Mouse (Mus musculus): ENCODE data around the gene Trip4. TPM values are rescaled to one million over a fixed set of nuclear protein-coding genes. Genes with fewer than 3 reads are reported as not detected.

Trip4 gene
- polyA plus RNA-seq, 1 experiment, result 37.4 TPM

DNA sequence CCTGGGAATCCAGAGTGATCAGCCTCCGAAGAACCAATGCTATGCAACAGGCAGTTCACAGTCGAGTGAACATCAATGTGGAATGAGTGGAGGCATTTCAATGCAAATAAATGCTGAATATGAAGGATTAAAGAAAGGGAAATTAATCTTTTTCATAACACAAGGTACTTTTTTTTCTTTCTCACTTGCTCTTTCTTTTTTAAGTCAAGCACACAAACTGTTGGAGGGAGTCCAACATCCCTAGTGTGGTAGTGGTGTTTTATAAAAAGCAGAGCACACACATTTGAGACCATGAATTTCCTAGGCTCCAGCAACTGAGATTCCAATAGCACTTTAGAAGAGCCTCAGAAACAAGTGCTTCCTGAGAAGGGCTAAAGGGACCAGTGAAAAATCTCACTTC is 76.6 kb downstream of the Trip4 start:
- H3K36me3 ChIP-seq (ENCODE audit: control insufficient read depth, insufficient read depth, low read length, poor library complexity, severe bottlenecking), result no peaks in the 10 kb centered on the region
- H3K4me1 ChIP-seq (ENCODE audit: control insufficient read depth, insufficient read depth, low read length), result peaks cover 3% of the 10 kb centered on the region
- no peak overlapping the region for H3K9ac ChIP-seq (ENCODE audit: low read depth, poor library complexity, severe bottlenecking)
- H3K27me3 ChIP-seq (ENCODE audit: control insufficient read depth, insufficient read depth, low read length, poor library complexity, severe bottlenecking), result no peaks in the 10 kb centered on the region
- no peak overlapping the region for H3K4me3 ChIP-seq (ENCODE audit: low read depth, low read length)
- no peak for TF ChIP-seq CTCF (IDR thresholded peaks at IDR 0.05; ENCODE audit: low read depth, low read length)
- TF ChIP-seq POLR2A (IDR thresholded peaks at IDR 0.05; ENCODE audit: insufficient read depth, low read length), result no peak
- no peak for TF ChIP-seq EP300 (IDR thresholded peaks at IDR 0.05; ENCODE audit: insufficient read depth, low read depth, low read length)
- H3K9me3 ChIP-seq (replicated peaks; ENCODE audit: control insufficient read depth, insufficient read depth, low read length, poor library complexity, severe bottlenecking), result no peaks in the 10 kb centered on the region
- H3K27ac ChIP-seq (ENCODE audit: insufficient read depth, low read length), result no peak overlapping the region

DNA sequence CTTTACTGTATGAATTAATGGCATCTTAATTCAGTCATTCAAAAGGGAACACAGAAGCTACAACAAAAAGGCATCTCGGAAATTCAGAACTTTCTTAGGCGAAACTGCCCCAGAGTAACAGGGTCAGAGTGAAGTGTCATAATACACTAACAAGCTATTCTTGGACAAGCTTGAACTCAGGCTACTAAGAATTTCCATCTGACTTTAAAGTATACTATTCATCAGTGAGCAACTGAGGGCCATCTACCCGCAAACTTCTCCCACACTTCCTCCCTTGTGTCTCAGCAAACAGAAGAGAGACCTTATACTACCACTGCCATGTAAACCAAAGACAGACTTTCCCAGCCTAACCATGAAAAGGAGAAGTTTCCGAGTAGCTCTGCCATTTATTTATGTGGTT is 77.4 kb downstream of the Trip4 start:
- Histone ChIP-seq H3K27me3 (ENCODE audit: control insufficient read depth, insufficient read depth, low read length, poor library complexity, severe bottlenecking) (no peaks in the 10 kb centered on the region), H3K4me3 (ENCODE audit: low read depth, low read length) (no peak overlapping the region), H3K9ac (ENCODE audit: low read depth, poor library complexity, severe bottlenecking) (no peak overlapping the region), H3K9me3 (replicated peaks; ENCODE audit: control insufficient read depth, insufficient read depth, low read length, poor library complexity, severe bottlenecking) (no peaks in the 10 kb centered on the region), H3K36me3 (ENCODE audit: control insufficient read depth, insufficient read depth, low read length, poor library complexity, severe bottlenecking) (no peaks in the 10 kb centered on the region), H3K27ac (ENCODE audit: insufficient read depth, low read length) (no peak overlapping the region), H3K4me1 (ENCODE audit: control insufficient read depth, insufficient read depth, low read length) (peaks cover 3% of the 10 kb centered on the region)
- TF ChIP-seq EP300 (IDR thresholded peaks at IDR 0.05; ENCODE audit: insufficient read depth, low read depth, low read length) (no peak), POLR2A (IDR thresholded peaks at IDR 0.05; ENCODE audit: insufficient read depth, low read length) (no peak), CTCF (IDR thresholded peaks at IDR 0.05; ENCODE audit: low read depth, low read length) (no peak)

DNA sequence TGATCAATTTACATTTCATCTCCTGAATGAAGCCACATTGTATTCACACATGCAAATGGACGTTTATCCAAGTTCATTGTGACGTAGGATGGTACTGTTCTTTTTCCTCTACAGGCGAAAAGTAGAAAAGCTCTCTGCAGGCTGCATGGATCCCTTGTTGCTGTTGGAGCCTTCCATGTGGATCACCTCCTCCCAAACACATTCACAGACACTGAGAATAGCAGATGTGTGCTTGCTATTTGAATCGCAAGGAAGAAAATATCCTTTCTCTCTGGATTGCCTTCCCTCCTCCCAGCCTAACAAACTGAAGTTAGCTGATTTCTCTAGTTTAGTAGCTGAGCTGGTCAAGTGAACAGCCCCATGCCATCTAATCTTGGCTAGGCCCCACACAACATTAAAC is 78.3 kb downstream of the Trip4 start:
- H3K36me3 ChIP-seq (ENCODE audit: control insufficient read depth, insufficient read depth, low read length, poor library complexity, severe bottlenecking), result no peaks in the 10 kb centered on the region
- H3K4me1 ChIP-seq (ENCODE audit: control insufficient read depth, insufficient read depth, low read length), result peaks cover 3% of the 10 kb centered on the region
- no peaks in the 10 kb centered on the region for H3K9me3 ChIP-seq (replicated peaks; ENCODE audit: control insufficient read depth, insufficient read depth, low read length, poor library complexity, severe bottlenecking)
- no peaks in the 10 kb centered on the region for H3K27me3 ChIP-seq (ENCODE audit: control insufficient read depth, insufficient read depth, low read length, poor library complexity, severe bottlenecking)
- TF ChIP-seq EP300 (IDR thresholded peaks at IDR 0.05; ENCODE audit: insufficient read depth, low read depth, low read length), result no peak
- no peak for TF ChIP-seq CTCF (IDR thresholded peaks at IDR 0.05; ENCODE audit: low read depth, low read length)
- TF ChIP-seq POLR2A (IDR thresholded peaks at IDR 0.05; ENCODE audit: insufficient read depth, low read length), result no peak
- no peak overlapping the region for H3K27ac ChIP-seq (ENCODE audit: insufficient read depth, low read length)
- H3K4me3 ChIP-seq (ENCODE audit: low read depth, low read length), result no peak overlapping the region
- no peak overlapping the region for H3K9ac ChIP-seq (ENCODE audit: low read depth, poor library complexity, severe bottlenecking)

GRCm38 (mm10) chr9:65829410-65829809 is 79.2 kb downstream of the Trip4 start:
- Histone ChIP-seq H3K36me3 (ENCODE audit: control insufficient read depth, insufficient read depth, low read length, poor library complexity, severe bottlenecking) (no peaks in the 10 kb centered on the region), H3K9ac (ENCODE audit: low read depth, poor library complexity, severe bottlenecking) (no peak overlapping the region), H3K4me3 (ENCODE audit: low read depth, low read length) (no peak overlapping the region), H3K27ac (ENCODE audit: insufficient read depth, low read length) (no peak overlapping the region), H3K4me1 (ENCODE audit: control insufficient read depth, insufficient read depth, low read length) (peaks cover 3% of the 10 kb centered on the region), H3K9me3 (replicated peaks; ENCODE audit: control insufficient read depth, insufficient read depth, low read length, poor library complexity, severe bottlenecking) (no peaks in the 10 kb centered on the region), H3K27me3 (ENCODE audit: control insufficient read depth, insufficient read depth, low read length, poor library complexity, severe bottlenecking) (no peaks in the 10 kb centered on the region)
- no peak for TF ChIP-seq EP300 (IDR thresholded peaks at IDR 0.05; ENCODE audit: insufficient read depth, low read depth, low read length)
- no peak for TF ChIP-seq POLR2A (IDR thresholded peaks at IDR 0.05; ENCODE audit: insufficient read depth, low read length)
- TF ChIP-seq CTCF (IDR thresholded peaks at IDR 0.05; ENCODE audit: low read depth, low read length), result no peak

- no peaks in the 10 kb centered on the region for H3K27me3 ChIP-seq (ENCODE audit: control insufficient read depth, insufficient read depth, low read length, poor library complexity, severe bottlenecking)
- 0 out of 2 replicates have a peak overlapping the region, but pooled peaks have one; percentile 13 for H3K4me3 ChIP-seq (ENCODE audit: low read depth, low read length)
Measured at GRCm38 (mm10) chr9:65828511-65828910, 80.1 kb downstream of the Trip4 start.

DNA sequence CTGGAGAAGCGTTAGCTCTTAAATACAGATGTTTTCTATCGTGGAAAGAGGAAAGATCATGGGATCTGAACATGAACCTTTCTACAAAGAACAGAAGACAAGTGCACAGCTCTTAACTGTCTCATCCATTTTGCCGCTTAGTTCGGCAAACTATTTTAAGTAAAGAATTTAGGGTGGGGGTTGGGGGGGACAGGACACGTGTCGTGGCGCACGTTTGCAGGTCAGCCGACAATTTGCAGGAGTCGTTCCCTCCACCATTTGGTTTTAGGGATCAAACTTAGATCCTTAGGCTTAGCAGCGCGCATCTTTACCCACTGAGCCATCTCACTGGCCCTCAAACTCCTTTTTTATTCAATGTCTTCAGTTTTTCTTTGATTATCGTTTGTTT is 80.6 kb downstream of the Trip4 start:
- peaks cover 3% of the 10 kb centered on the region for H3K4me1 ChIP-seq (ENCODE audit: control insufficient read depth, insufficient read depth, low read length)
- H3K9ac ChIP-seq (ENCODE audit: low read depth, poor library complexity, severe bottlenecking), result peak overlapping the region; percentile 67
- H3K4me3 ChIP-seq (ENCODE audit: low read depth, low read length), result peak overlapping the region; percentile 71
- peak overlapping the region; percentile 91 for H3K27ac ChIP-seq (ENCODE audit: insufficient read depth, low read length)
- no peaks in the 10 kb centered on the region for H3K36me3 ChIP-seq (ENCODE audit: control insufficient read depth, insufficient read depth, low read length, poor library complexity, severe bottlenecking)
- TF ChIP-seq POLR2A (IDR thresholded peaks at IDR 0.05; ENCODE audit: insufficient read depth, low read length) (no peak), EP300 (IDR thresholded peaks at IDR 0.05; ENCODE audit: insufficient read depth, low read depth, low read length) (no peak), CTCF (IDR thresholded peaks at IDR 0.05; ENCODE audit: low read depth, low read length) (no peak)
- H3K27me3 ChIP-seq (ENCODE audit: control insufficient read depth, insufficient read depth, low read length, poor library complexity, severe bottlenecking), result no peaks in the 10 kb centered on the region
- no peaks in the 10 kb centered on the region for H3K9me3 ChIP-seq (replicated peaks; ENCODE audit: control insufficient read depth, insufficient read depth, low read length, poor library complexity, severe bottlenecking)

More at GRCm38 (mm10) chr9:65828511-65828910, 80.1 kb downstream of the Trip4 start:
- TF ChIP-seq EP300 (IDR thresholded peaks at IDR 0.05; ENCODE audit: insufficient read depth, low read depth, low read length), result no peak
- Histone ChIP-seq H3K27ac (ENCODE audit: insufficient read depth, low read length) (peak overlapping the region; percentile 91), H3K9ac (ENCODE audit: low read depth, poor library complexity, severe bottlenecking) (peak overlapping the region; percentile 67), H3K4me1 (ENCODE audit: control insufficient read depth, insufficient read depth, low read length) (peaks cover 3% of the 10 kb centered on the region), H3K36me3 (ENCODE audit: control insufficient read depth, insufficient read depth, low read length, poor library complexity, severe bottlenecking) (no peaks in the 10 kb centered on the region), H3K9me3 (replicated peaks; ENCODE audit: control insufficient read depth, insufficient read depth, low read length, poor library complexity, severe bottlenecking) (no peaks in the 10 kb centered on the region)

Data from ES-Bruce4 (cell line).